Mouse (Mus musculus): ENCODE results near the gene Fzr1. TPM values are rescaled to one million over a fixed set of nuclear protein-coding genes. Genes with fewer than 3 reads are reported as not detected.

Gene Fzr1
- polyA plus RNA-seq, 1 experiment, result 61.6 TPM

GRCm38 (mm10) chr10:81421797-81422100 lies 43.4 kb upstream of the Fzr1 start:
- Histone ChIP-seq H3K4me3 (ENCODE audit: insufficient read depth, poor library complexity, severe bottlenecking) (no peak overlapping the region), H3K79me3 (ENCODE audit: low read depth) (peaks cover 92% of the 10 kb centered on the region), H3K79me2 (ENCODE audit: control insufficient read depth, insufficient read depth) (peaks cover 100% of the 10 kb centered on the region), H3ac (ENCODE audit: control insufficient read depth, insufficient read length, low read depth) (no peak overlapping the region), H3K27me3 (ENCODE audit: control insufficient read depth, insufficient read depth, insufficient read length) (no peaks in the 10 kb centered on the region), H3K36me3 (ENCODE audit: control insufficient read depth, insufficient read depth) (peaks cover 61% of the 10 kb centered on the region)
- TF ChIP-seq CTCF (IDR thresholded peaks at IDR 0.05; ENCODE audit: control insufficient read depth, insufficient read depth, insufficient read length) (no peak), MYOD1 (IDR thresholded peaks at IDR 0.05; ENCODE audit: control insufficient read depth, insufficient read length, low read depth) (peak; percentile 71)

- Histone ChIP-seq H3K4me3 (ENCODE audit: insufficient read depth, poor library complexity, severe bottlenecking) (no peak overlapping the region), H3K79me3 (ENCODE audit: low read depth) (peaks cover 92% of the 10 kb centered on the region), H3ac (ENCODE audit: control insufficient read depth, insufficient read length, low read depth) (no peak overlapping the region), H3K36me3 (ENCODE audit: control insufficient read depth, insufficient read depth) (peaks cover 64% of the 10 kb centered on the region), H3K79me2 (ENCODE audit: control insufficient read depth, insufficient read depth) (peaks cover 100% of the 10 kb centered on the region), H3K27me3 (ENCODE audit: control insufficient read depth, insufficient read depth, insufficient read length) (no peaks in the 10 kb centered on the region)
- TF ChIP-seq MYOD1 (IDR thresholded peaks at IDR 0.05; ENCODE audit: control insufficient read depth, insufficient read length, low read depth), result no peak
Measured at GRCm38 (mm10) chr10:81421041-81421796, 42.9 kb upstream of the Fzr1 start.

GRCm38 (mm10) chr10:81420191-81420767 lies 42.0 kb upstream of the Fzr1 start:
- Histone ChIP-seq H3K4me3 (ENCODE audit: insufficient read depth, poor library complexity, severe bottlenecking) (no peak overlapping the region), H3K79me3 (ENCODE audit: low read depth) (peaks cover 93% of the 10 kb centered on the region), H3K36me3 (ENCODE audit: control insufficient read depth, insufficient read depth) (peaks cover 73% of the 10 kb centered on the region), H3ac (ENCODE audit: control insufficient read depth, insufficient read length, low read depth) (no peak overlapping the region), H3K27me3 (ENCODE audit: control insufficient read depth, insufficient read depth, insufficient read length) (no peaks in the 10 kb centered on the region), H3K79me2 (ENCODE audit: control insufficient read depth, insufficient read depth) (peaks cover 100% of the 10 kb centered on the region)
- TF ChIP-seq MAX (IDR thresholded peaks at IDR 0.05), result no peak
- TF ChIP-seq FOSL1 (IDR thresholded peaks at IDR 0.05; ENCODE audit: insufficient read depth, low read length, poor library complexity, severe bottlenecking), result no peak
- TF ChIP-seq CEBPB (IDR thresholded peaks at IDR 0.05; ENCODE audit: low read depth), result no peak
- no peak for TF ChIP-seq USF1 (IDR thresholded peaks at IDR 0.05; ENCODE audit: low read depth)
- TF ChIP-seq MYOG (IDR thresholded peaks at IDR 0.05; ENCODE audit: control insufficient read depth, extremely low read depth, insufficient read length), result no peak
- no peak for TF ChIP-seq MYOD1 (IDR thresholded peaks at IDR 0.05; ENCODE audit: control insufficient read depth, insufficient read length, low read depth)
- no peak for TF ChIP-seq CTCF (IDR thresholded peaks at IDR 0.05; ENCODE audit: control insufficient read depth, insufficient read depth, insufficient read length)

DNA sequence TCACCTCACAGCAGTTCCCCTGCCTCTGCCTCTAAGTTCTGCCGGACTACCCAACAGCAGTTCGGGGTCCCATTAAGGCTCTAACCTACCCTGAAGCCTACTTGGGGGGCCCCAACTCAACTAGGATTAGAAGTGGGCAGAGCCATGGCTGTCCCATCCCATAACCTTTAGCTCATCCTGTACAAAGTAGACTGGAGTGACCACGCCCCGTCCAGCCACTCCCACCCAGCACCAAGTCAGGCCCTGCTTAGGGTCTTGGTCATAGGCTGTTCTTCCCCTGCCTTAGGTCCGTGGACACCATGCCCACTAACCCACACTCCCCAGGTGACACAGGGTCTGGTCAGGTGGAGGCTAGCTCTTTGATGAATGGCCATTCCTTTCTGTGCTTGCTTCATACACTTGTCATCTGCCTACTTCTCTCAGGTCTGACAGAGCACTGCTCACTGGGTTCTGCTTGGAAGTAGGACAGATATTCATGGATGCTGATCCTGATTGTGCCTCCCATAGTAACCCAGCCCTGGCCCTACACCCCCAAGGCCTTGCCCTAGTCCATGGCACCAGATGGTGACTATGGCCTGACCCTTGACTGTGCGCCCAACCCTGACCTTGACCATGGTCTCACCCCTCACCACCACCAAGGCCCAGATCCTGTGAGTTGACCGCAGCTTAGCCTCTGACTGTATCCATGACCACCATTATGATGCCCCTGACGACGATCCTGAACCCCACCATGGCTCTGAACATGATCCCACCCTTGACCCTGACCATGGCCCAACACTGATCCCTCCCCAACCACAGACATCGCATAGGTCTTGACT lies 41.0 kb upstream of the Fzr1 start:
- H3ac ChIP-seq (ENCODE audit: control insufficient read depth, insufficient read length, low read depth), result no peak overlapping the region
- H3K27me3 ChIP-seq (ENCODE audit: control insufficient read depth, insufficient read depth, insufficient read length), result no peaks in the 10 kb centered on the region
- no peak for TF ChIP-seq CTCF (IDR thresholded peaks at IDR 0.05; ENCODE audit: control insufficient read depth, insufficient read depth, insufficient read length)
- no peak for TF ChIP-seq MYOD1 (IDR thresholded peaks at IDR 0.05; ENCODE audit: control insufficient read depth, insufficient read length, low read depth)
- no peak for TF ChIP-seq MYOG (IDR thresholded peaks at IDR 0.05; ENCODE audit: control insufficient read depth, extremely low read depth, insufficient read length)
- TF ChIP-seq MAX (IDR thresholded peaks at IDR 0.05), result no peak
- TF ChIP-seq FOSL1 (IDR thresholded peaks at IDR 0.05; ENCODE audit: insufficient read depth, low read length, poor library complexity, severe bottlenecking), result no peak
- no peak for TF ChIP-seq USF1 (IDR thresholded peaks at IDR 0.05; ENCODE audit: low read depth)
- no peak for TF ChIP-seq CEBPB (IDR thresholded peaks at IDR 0.05; ENCODE audit: low read depth)
- peaks cover 95% of the 10 kb centered on the region for H3K79me3 ChIP-seq (ENCODE audit: low read depth)
- H3K79me2 ChIP-seq (ENCODE audit: control insufficient read depth, insufficient read depth), result peaks cover 100% of the 10 kb centered on the region
- H3K36me3 ChIP-seq (ENCODE audit: control insufficient read depth, insufficient read depth), result peaks cover 82% of the 10 kb centered on the region
- no peak overlapping the region for H3K4me3 ChIP-seq (ENCODE audit: insufficient read depth, poor library complexity, severe bottlenecking)

DNA sequence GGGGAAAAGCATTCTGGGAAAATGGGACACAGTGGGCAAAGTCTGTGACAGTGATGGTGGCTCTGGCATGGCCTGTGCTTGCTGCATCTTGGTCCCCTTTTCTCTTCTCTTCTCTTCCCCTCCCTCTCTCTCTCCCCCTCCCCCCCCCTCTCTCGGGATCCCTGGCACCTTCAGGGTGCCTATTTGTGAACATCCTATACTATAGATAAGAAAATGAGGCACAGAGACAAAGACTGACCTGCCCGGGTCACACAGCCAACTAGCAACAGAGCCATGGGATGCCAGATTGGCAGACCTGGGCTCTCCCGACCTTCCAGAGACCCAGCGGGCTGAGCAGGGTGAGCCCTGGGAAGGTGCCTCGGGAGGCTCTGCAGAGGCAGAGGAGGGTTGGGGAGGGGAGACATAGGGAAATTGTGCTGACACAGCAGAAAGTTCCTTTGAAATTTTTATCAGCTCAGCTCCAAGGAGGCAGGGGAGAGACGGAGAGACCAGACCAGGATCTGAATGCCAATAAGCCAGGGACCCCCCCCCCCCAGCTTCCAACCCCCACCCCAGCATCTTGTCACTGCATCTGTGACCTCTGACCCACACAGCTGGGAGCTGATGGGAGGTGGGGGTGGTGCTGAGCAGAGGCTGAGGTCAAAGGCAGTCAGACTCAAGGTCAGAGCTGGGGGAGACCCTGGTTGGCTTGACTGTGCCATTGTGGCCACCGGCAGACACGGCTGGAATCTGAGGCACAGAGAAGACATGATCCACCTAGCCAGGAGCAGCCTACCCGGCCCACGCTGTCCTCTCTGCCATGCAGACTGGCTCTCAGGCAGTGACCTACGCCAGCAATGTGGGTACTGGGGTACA lies 40.1 kb upstream of the Fzr1 start:
- TF ChIP-seq MAX (IDR thresholded peaks at IDR 0.05) (no peak), USF1 (IDR thresholded peaks at IDR 0.05; ENCODE audit: low read depth) (no peak), MYOD1 (IDR thresholded peaks at IDR 0.05; ENCODE audit: control insufficient read depth, insufficient read length, low read depth) (no peak), CEBPB (IDR thresholded peaks at IDR 0.05; ENCODE audit: low read depth) (no peak), CTCF (IDR thresholded peaks at IDR 0.05; ENCODE audit: control insufficient read depth, insufficient read depth, insufficient read length) (no peak), FOSL1 (IDR thresholded peaks at IDR 0.05; ENCODE audit: insufficient read depth, low read length, poor library complexity, severe bottlenecking) (no peak), MYOG (IDR thresholded peaks at IDR 0.05; ENCODE audit: control insufficient read depth, extremely low read depth, insufficient read length) (no peak)
- Histone ChIP-seq H3K79me3 (ENCODE audit: low read depth) (peaks cover 94% of the 10 kb centered on the region), H3K27me3 (ENCODE audit: control insufficient read depth, insufficient read depth, insufficient read length) (no peaks in the 10 kb centered on the region), H3K36me3 (ENCODE audit: control insufficient read depth, insufficient read depth) (peaks cover 87% of the 10 kb centered on the region), H3ac (ENCODE audit: control insufficient read depth, insufficient read length, low read depth) (no peak overlapping the region), H3K4me3 (ENCODE audit: insufficient read depth, poor library complexity, severe bottlenecking) (no peak overlapping the region), H3K79me2 (ENCODE audit: control insufficient read depth, insufficient read depth) (peaks cover 100% of the 10 kb centered on the region)

Measured in C2C12 (cell line).